Comparison of ENCODE assay signal across 8 mouse cellular contexts in genomic region chr11:49900962-49901658, GRCm38 (mm10). TPM values are rescaled to one million over a fixed set of nuclear protein-coding genes. Genes with fewer than 3 reads are reported as not detected.
DNase-seq lines count a peak whose midpoint lies in the region; ATAC-seq and TF ChIP-seq lines count a peak whose summit lies in the region.

No protein-coding gene starts in this region.

- H3K36me3 ChIP-seq in heart, embryonic 13.5 days = no peaks in the 10 kb centered on the region
- H3K36me3 ChIP-seq in forebrain, embryonic 10.5 days (replicated peaks) = no peaks in the 10 kb centered on the region
- no peaks in the 10 kb centered on the region for H3K36me3 ChIP-seq in kidney, postnatal 0 days (ENCODE audit: insufficient read depth, low read length)
- H3K36me3 ChIP-seq in midbrain, postnatal 0 days (ENCODE audit: insufficient read depth, low read length) = no peaks in the 10 kb centered on the region
- H3K36me3 ChIP-seq in thymus, adult 2 months (ENCODE audit: control insufficient read depth, insufficient read depth, low read length) = no peaks in the 10 kb centered on the region

- peaks cover 7% of the 10 kb centered on the region for H3K4me1 ChIP-seq in heart, embryonic 13.5 days
- peaks cover 12% of the 10 kb centered on the region for H3K4me1 ChIP-seq in forebrain, embryonic 10.5 days
- H3K4me1 ChIP-seq in kidney, postnatal 0 days (replicated peaks; ENCODE audit: insufficient read depth, low read length) = 0 out of 2 replicates have a peak, but pooled peaks cover 8% of the 10 kb centered on the region
- H3K4me1 ChIP-seq in midbrain, postnatal 0 days (ENCODE audit: insufficient read depth, low read length) = 0 out of 2 replicates have a peak, but pooled peaks cover 4% of the 10 kb centered on the region
- peaks cover 5% of the 10 kb centered on the region for H3K4me1 ChIP-seq in thymus, adult 2 months (replicated peaks; ENCODE audit: control insufficient read depth, insufficient read depth, low read length)

- WGBS in heart, embryonic 13.5 days = 29% methylated on average over 15 of the region's 15 CpGs
- 32% methylated on average over 15 of the region's 15 CpGs for WGBS in forebrain, embryonic 10.5 days
- 8% methylated on average over 15 of the region's 15 CpGs for WGBS in kidney, postnatal 0 days
- WGBS in midbrain, postnatal 0 days = 27% methylated on average over 15 of the region's 15 CpGs
- WGBS in thymus, adult 2 months = 37% methylated on average over 15 of the region's 15 CpGs

- peaks cover 5% of the 10 kb centered on the region; the same call in 1 of the 2 replicates for H3K9me3 ChIP-seq in heart, embryonic 13.5 days
- H3K9me3 ChIP-seq in forebrain, embryonic 10.5 days = peaks cover 5% of the 10 kb centered on the region
- no peaks in the 10 kb centered on the region for H3K9me3 ChIP-seq in kidney, postnatal 0 days (replicated peaks; ENCODE audit: low read length)
- H3K9me3 ChIP-seq in midbrain, postnatal 0 days (ENCODE audit: low read length) = no peaks in the 10 kb centered on the region

- TF ChIP-seq CTCF in kidney, postnatal 0 days (IDR thresholded peaks at IDR 0.05; ENCODE audit: low read depth) = no peak
- TF ChIP-seq CTCF in midbrain, postnatal 0 days (IDR thresholded peaks at IDR 0.05) = no peak
- TF ChIP-seq CTCF in thymus, adult 2 months (IDR thresholded peaks at IDR 0.05; ENCODE audit: borderline replicate concordance, control insufficient read depth, extremely low read depth, insufficient read depth, low read length, poor library complexity) = no peak

- ATAC-seq in heart, embryonic 13.5 days (ENCODE audit: extremely low read depth, insufficient number of reproducible peaks, low FRiP score, low TSS enrichment) = no peak
- ATAC-seq in kidney, postnatal 0 days (replicated peaks; ENCODE audit: low FRiP score, low read depth) = no peak; the same call in 1 of the 2 replicates
- ATAC-seq in midbrain, postnatal 0 days (ENCODE audit: low FRiP score) = peak; percentile 24; the same call in 1 of the 2 replicates

- peaks cover 55% of the 10 kb centered on the region for H3K27me3 ChIP-seq in heart, embryonic 13.5 days (replicated peaks)
- H3K27me3 ChIP-seq in forebrain, embryonic 10.5 days (ENCODE audit: poor library complexity, severe bottlenecking) = peaks cover 51% of the 10 kb centered on the region
- peaks cover 19% of the 10 kb centered on the region for H3K27me3 ChIP-seq in kidney, postnatal 0 days (ENCODE audit: insufficient read depth, low read length)
- peaks cover 9% of the 10 kb centered on the region; the same call in 1 of the 2 replicates for H3K27me3 ChIP-seq in midbrain, postnatal 0 days (ENCODE audit: insufficient read depth, low read length)
- H3K27me3 ChIP-seq in thymus, adult 2 months (ENCODE audit: control insufficient read depth, insufficient read depth, low read length) = peaks cover 4% of the 10 kb centered on the region; the same call in 1 of the 2 replicates

- peak overlapping the region; percentile 100 for H3K4me2 ChIP-seq in heart, embryonic 13.5 days
- H3K4me2 ChIP-seq in kidney, postnatal 0 days (ENCODE audit: low read length) = peak overlapping the region; percentile 100
- peak overlapping the region; percentile 83 for H3K4me2 ChIP-seq in midbrain, postnatal 0 days (ENCODE audit: low read depth, low read length, poor library complexity, severe bottlenecking)

- H3K9ac ChIP-seq in heart, embryonic 13.5 days = peak overlapping the region; percentile 84
- H3K9ac ChIP-seq in kidney, postnatal 0 days (ENCODE audit: low read depth, low read length) = no peak overlapping the region
- H3K9ac ChIP-seq in midbrain, postnatal 0 days (replicated peaks; ENCODE audit: low read length, poor library complexity, severe bottlenecking) = peak overlapping the region; percentile 93; the same call in 1 of the 2 replicates

- peak overlapping the region; percentile 70 for H3K4me3 ChIP-seq in heart, embryonic 13.5 days
- H3K4me3 ChIP-seq in forebrain, embryonic 10.5 days = peak overlapping the region; percentile 75
- H3K4me3 ChIP-seq in kidney, postnatal 0 days (replicated peaks; ENCODE audit: low read depth, low read length) = peak overlapping the region; percentile 54
- H3K4me3 ChIP-seq in midbrain, postnatal 0 days (ENCODE audit: low read depth, low read length) = peak overlapping the region; percentile 77
- no peak overlapping the region for H3K4me3 ChIP-seq in thymus, adult 2 months (ENCODE audit: control insufficient read depth, insufficient read depth, low read length)

- no peak for TF ChIP-seq POLR2A in thymus, adult 2 months (IDR thresholded peaks at IDR 0.05; ENCODE audit: control insufficient read depth, extremely low read depth, insufficient read depth, low read length, poor library complexity)

- DNase-seq in heart, adult 8-10 months (ENCODE audit: low spot score) = no peak
- DNase-seq in forebrain, embryonic 10.5 days (ENCODE audit: extremely low spot score, low spot score) = no peak
- DNase-seq in kidney, postnatal 0 days (ENCODE audit: low spot score) = no peak
- DNase-seq in midbrain, postnatal 0 days (ENCODE audit: low spot score) = no peak
- DNase-seq in ovary, adult 18-20 months (ENCODE audit: low spot score) = no peak
- DNase-seq in layer of hippocampus, postnatal 10 days (ENCODE audit: low spot score in 2 of 2) = no peak
- DNase-seq in thymus, adult 2 months = no peak

- no peak overlapping the region for H3K27ac ChIP-seq in heart, embryonic 13.5 days (replicated peaks)
- H3K27ac ChIP-seq in forebrain, embryonic 10.5 days = peak overlapping the region; percentile 59; the same call in 1 of the 2 replicates
- no peak overlapping the region for H3K27ac ChIP-seq in kidney, postnatal 0 days
- H3K27ac ChIP-seq in midbrain, postnatal 0 days (ENCODE audit: low read depth, low read length) = no peak overlapping the region
- H3K27ac ChIP-seq in thymus, adult 2 months (ENCODE audit: control insufficient read depth, insufficient read depth, low read length) = no peak overlapping the region

RNA-seq across cellular contexts. Expression of gene Rasgef1c, which starts 0.5 kb away (rescaled TPM):
- not detected in 2 replicates for polyA plus RNA-seq in heart, embryonic 13.5 days (2015; fragmentation: Nextera tagmentation; extraction: Ambion mirVana)
- total RNA-seq in heart, adult 8-10 months (2022) = under 1 TPM; 0.23 to 0.56 (median 0.44) TPM
- 0.29 and 0.33 TPM in 2 replicates for polyA plus RNA-seq in forebrain, embryonic 10.5 days (2016; fragmentation: Nextera tagmentation; extraction: Ambion mirVana)
- 0.10 and 0.18 TPM in 2 replicates for polyA plus RNA-seq in kidney, postnatal 0 days (2015; fragmentation: Nextera tagmentation; extraction: Ambion mirVana)
- 44.8 and 45.7 TPM in 2 replicates for total RNA-seq in midbrain, postnatal 0 days (2014; rRNA removed)
- 42.6 and 43.3 TPM in 2 replicates for polyA plus RNA-seq in midbrain, postnatal 0 days (2015; fragmentation: Nextera tagmentation; extraction: Ambion mirVana)
- 1 to 10 TPM; 4.0 to 4.7 TPM for total RNA-seq in layer of hippocampus, postnatal 10 days (2021)
- polyA plus RNA-seq in thymus, adult 2 months (2012; rRNA removed) = 0.11 and 0.13 TPM in 2 replicates

RNA-seq across cellular contexts. Expression of gene Mapk9, which starts 54.6 kb away (rescaled TPM):
- polyA plus RNA-seq in heart, embryonic 13.5 days (2015; fragmentation: Nextera tagmentation; extraction: Ambion mirVana) = 23.7 and 29.1 TPM in 2 replicates
- 10 to 100 TPM; 42.8 to 47.4 (median 43.5) TPM for total RNA-seq in heart, adult 8-10 months (2022)
- polyA plus RNA-seq in forebrain, embryonic 10.5 days (2016; fragmentation: Nextera tagmentation; extraction: Ambion mirVana) = 21.8 and 23.8 TPM in 2 replicates
- 25.5 and 26.0 TPM in 2 replicates for polyA plus RNA-seq in kidney, postnatal 0 days (2015; fragmentation: Nextera tagmentation; extraction: Ambion mirVana)
- total RNA-seq in midbrain, postnatal 0 days (2014; rRNA removed) = 128 and 157 TPM in 2 replicates
- 70.4 and 72.1 TPM in 2 replicates for polyA plus RNA-seq in midbrain, postnatal 0 days (2015; fragmentation: Nextera tagmentation; extraction: Ambion mirVana)
- total RNA-seq in layer of hippocampus, postnatal 10 days (2021) = 100 to 1,000 TPM; 151 to 152 TPM
- 30.1 and 34.9 TPM in 2 replicates for polyA plus RNA-seq in thymus, adult 2 months (2012; rRNA removed)

Comparison
In these comparisons a context has a peak if more than half of its experiments do, and no peak if none do; other contexts are left out.
1. RNA of gene Rasgef1c, which starts 0.5 kb away (polyA plus RNA-seq): 42.6 to 43.3 TPM in midbrain, postnatal 0 days; 0.29 to 0.33 TPM in forebrain, embryonic 10.5 days, 0.10 to 0.18 TPM in kidney, postnatal 0 days, 0.11 to 0.13 TPM in thymus, adult 2 months and not detected in heart, embryonic 13.5 days; every median in the first group is over 10 times any median in the second.
2. Peak in every context shown above with its lines, with median percentiles within 50 percentile points of each other: H3K4me2 ChIP-seq.